Mouse (Mus musculus): ENCODE measurements around the gene Acox1. TPM values are rescaled to one million over a fixed set of nuclear protein-coding genes. Genes with fewer than 3 reads are reported as not detected.

The Acox1 gene
- polyA plus RNA-seq, 1 experiment, result 402 TPM

DNA sequence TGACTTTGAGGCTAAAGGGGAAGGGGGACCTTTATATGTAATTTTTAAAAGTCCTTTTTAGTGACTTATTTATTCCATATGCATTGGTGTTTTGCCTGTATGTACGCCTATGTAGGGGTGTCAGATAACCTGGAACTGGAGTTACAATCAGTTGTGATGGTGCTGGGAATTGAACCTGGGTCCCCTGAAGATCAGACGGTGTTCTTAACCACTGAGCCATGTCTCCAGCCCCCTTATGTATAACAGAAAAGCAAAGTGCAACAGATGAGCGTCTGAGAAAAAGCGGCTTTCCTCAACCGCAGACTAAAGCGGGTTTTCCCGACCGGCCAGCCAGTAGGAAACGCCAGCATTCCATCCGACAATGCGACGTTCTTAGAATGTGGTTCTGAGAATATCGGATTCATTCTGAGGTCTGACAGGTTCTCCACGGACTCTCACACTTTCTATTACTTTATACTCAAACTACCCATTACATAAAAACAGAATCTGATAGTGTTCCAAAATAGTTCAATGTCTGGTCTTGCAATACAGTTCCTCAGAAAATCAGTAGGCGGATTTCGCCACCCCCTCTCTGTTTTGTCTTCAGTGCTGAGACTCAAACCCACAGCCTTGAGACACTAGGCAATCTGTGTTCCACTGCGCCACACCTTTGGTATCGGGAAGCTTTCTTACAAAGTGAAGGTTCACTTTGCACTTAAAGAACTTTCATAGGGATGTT, 1.8 kb downstream of the Acox1 start:
- H3K4me1 ChIP-seq (ENCODE audit: control insufficient read depth, insufficient read depth, insufficient read length, low read length), result peaks cover 2% of the 10 kb centered on the region; the same call in 1 of the 2 replicates
- H3K27ac ChIP-seq (replicated peaks; ENCODE audit: low read depth, low read length), result peak overlapping the region; percentile 77
- H3K4me3 ChIP-seq (ENCODE audit: insufficient read depth, low read depth, low read length), result peak overlapping the region; percentile 91

DNA sequence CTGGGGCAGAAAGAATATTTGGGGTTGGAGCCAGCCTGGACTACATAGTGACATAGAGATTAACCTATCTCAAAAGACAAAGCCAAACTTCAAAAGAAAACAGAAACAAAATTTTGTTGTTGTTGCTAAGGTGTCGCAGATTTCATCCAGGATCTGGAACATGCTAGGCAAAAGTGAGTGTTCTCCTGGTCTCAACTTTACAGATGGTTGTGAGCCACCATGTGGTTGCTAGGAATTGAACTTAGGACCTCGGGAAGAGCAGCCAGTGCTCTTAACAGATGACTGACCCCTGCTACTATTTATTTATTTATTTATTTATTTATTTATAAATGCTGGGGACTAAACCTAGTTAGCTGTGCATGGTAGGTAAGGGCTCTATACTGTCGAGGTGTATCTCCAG, 2.5 kb downstream of the Acox1 start:
- Histone ChIP-seq H3K4me1 (ENCODE audit: control insufficient read depth, insufficient read depth, insufficient read length, low read length) (peaks cover 2% of the 10 kb centered on the region; the same call in 1 of the 2 replicates), H3K4me3 (ENCODE audit: insufficient read depth, low read depth, low read length) (peak overlapping the region; percentile 91), H3K27ac (replicated peaks; ENCODE audit: low read depth, low read length) (peak overlapping the region; percentile 28; the same call in 1 of the 2 replicates)

DNA sequence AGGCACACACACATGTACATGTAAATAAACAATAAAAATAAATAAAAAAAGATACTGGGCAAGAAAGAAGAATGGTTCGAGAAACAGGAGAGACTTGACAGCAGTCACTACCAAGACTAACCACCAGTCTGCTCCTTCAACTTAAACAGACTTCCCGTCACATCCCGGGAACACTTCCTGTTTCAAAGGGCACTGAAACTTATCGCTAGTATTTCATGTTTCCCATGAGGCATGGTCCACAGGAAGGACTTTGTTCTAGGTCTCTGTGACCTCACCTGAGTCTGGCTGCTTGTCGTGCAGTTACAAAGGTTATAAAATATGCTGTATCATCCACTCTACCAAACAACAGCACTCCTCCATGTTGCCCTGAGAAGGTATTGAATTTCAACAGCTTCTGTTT, 3.6 kb downstream of the Acox1 start:
- peak overlapping the region; percentile 9 for H3K4me3 ChIP-seq (ENCODE audit: insufficient read depth, low read depth, low read length)
- H3K4me1 ChIP-seq (ENCODE audit: control insufficient read depth, insufficient read depth, insufficient read length, low read length), result peaks cover 2% of the 10 kb centered on the region; the same call in 1 of the 2 replicates
- H3K27ac ChIP-seq (replicated peaks; ENCODE audit: low read depth, low read length), result peak overlapping the region; percentile 79

DNA sequence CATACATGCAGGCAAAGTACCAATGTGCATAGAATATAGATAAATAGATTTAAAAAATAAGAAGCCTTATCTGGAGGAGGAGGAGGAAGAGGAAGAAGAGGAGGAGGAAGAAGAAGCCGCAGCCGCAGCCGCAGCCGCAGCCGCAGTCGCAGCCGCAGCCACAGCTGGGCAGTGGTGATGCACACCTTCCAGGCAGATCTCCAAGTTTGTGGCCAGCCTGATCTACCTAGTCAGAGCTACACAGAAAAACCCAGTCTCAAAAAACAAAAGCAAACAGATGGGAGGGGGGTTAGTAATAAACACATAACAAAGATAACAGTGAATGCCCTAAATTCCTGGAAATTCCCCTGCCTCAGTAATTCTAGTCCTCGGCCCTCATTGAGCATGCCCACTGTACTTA, 4.2 kb downstream of the Acox1 start:
- peak overlapping the region; percentile 79; the same call in 1 of the 2 replicates for H3K27ac ChIP-seq (replicated peaks; ENCODE audit: low read depth, low read length)

DNA sequence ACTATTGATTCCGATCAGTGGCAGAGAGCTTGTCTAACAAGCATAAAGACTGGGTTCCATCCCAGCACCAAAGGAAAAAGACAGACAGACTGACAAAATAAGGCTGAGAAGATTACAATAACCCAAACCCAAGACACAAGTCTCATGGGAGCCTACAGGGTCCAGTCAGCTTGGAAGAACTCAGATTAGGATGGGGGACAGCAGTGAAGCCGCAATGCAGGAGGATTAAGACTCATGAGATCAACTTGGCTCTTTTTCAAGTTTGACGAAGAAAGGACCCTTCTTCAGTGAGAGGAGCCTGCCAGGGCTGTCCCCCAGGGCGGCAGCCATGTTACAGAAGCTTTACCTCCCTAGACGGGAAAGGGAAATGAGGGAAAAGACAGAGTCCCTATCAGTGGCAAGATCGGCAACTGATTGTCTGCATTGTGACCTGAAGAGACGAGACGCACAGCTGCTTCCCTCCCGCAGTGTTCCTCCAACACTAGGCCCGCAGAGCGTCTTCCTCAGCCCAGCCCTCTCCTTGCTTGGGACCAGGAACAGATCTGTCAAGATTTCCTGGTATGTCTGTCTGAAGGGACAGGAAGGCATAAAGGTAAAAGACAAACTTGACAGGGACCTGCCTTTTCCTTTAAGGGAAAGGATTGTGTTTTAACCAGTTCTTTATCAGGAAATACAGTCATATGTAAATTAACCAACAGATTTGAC, 11.5 kb downstream of the Acox1 start:
- peaks cover 26% of the 10 kb centered on the region for H3K4me1 ChIP-seq (ENCODE audit: control insufficient read depth, insufficient read depth, insufficient read length, low read length)
- peak overlapping the region; percentile 2; the same call in 1 of the 2 replicates for H3K4me3 ChIP-seq (ENCODE audit: insufficient read depth, low read depth, low read length)
- H3K27ac ChIP-seq (replicated peaks; ENCODE audit: low read depth, low read length), result peak overlapping the region; percentile 35

More for the DNA sequence above, 4.2 kb downstream of the Acox1 start:
- Histone ChIP-seq H3K4me1 (ENCODE audit: control insufficient read depth, insufficient read depth, insufficient read length, low read length) (peaks cover under 1% of the 10 kb centered on the region), H3K4me3 (ENCODE audit: insufficient read depth, low read depth, low read length) (no peak overlapping the region)

DNA sequence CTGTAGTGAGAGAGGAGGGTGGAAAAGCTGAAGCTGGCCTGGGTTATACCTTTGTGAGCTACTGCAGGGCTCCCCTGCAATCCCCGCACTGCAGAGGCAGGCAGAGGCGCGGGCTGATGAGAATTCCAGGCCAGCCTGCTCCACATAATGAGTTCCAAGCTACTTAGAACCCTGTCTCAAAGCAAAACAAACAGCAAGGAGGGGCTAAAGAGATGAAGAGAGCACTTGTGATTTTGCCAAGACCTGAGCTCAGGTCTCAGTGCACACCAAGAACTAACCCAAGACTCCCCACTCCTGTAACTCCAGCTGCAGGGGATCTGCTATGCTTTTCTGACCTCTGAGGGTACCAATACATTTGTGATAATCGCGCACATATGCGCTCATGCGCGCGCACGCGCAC, 12.5 kb downstream of the Acox1 start:
- peak overlapping the region; percentile 11 for H3K27ac ChIP-seq (replicated peaks; ENCODE audit: low read depth, low read length)
- H3K4me1 ChIP-seq (ENCODE audit: control insufficient read depth, insufficient read depth, insufficient read length, low read length), result peaks cover 26% of the 10 kb centered on the region

DNA sequence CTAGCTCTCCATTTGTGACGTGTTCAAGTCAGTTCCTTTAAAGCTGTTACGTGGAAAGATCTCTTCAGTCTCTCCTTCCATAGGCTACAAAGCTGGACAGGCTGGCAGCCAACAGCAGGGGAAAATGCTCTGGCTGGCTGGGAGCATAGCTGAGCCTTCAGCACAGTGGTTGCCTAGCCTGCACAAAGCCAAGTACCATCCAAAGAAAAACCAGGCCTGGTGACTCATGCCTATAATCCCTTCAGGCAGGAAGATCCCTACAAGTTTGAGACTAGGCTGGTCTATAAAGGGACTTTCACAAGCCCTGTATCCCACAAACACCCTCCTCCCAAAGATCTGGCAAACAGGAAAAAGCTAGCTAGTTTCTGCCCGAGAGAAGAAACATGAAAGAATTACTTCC, 13.0 kb downstream of the Acox1 start:
- no peak overlapping the region for H3K4me3 ChIP-seq (ENCODE audit: insufficient read depth, low read depth, low read length)
- H3K27ac ChIP-seq (replicated peaks; ENCODE audit: low read depth, low read length), result peak overlapping the region; percentile 19
- peaks cover 26% of the 10 kb centered on the region for H3K4me1 ChIP-seq (ENCODE audit: control insufficient read depth, insufficient read depth, insufficient read length, low read length)

More for the DNA sequence above, 12.5 kb downstream of the Acox1 start:
- no peak overlapping the region for H3K4me3 ChIP-seq (ENCODE audit: insufficient read depth, low read depth, low read length)

DNA sequence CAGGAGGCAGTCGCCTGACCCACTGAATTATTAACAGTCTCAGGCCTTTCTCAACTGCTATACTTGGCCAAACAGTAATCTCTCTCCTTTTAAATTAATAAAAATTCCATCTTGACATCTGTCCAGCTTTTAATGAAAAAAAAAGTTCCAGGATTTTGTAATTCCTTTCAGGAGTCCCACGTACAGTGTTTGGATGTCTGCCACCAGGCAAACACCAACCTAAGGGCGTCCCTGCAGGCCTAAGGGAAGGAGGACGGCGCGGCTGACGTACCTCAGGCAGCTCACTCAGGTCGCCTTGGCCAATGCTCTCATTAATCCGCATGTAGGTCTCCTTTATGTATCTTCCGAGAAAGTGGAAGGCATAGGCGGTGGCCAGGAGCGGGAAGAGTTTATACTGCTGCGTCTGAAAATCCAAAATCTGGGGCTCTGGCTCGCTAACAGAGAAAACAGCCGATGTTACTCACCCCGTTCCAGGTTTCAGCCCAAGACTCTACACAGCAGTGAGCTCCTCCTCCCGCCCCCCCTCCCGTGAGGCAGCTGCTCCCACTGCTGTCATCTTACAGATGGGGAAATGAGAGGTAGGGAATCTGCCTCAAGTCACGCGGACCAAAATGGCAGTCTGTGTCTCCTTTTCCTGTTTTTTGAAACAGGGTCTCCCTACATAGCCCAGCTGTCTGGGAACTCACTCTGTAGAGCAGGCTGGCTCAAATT, 20.3 kb downstream of the Acox1 start:
- Histone ChIP-seq H3K4me1 (ENCODE audit: control insufficient read depth, insufficient read depth, insufficient read length, low read length) (no peaks in the 10 kb centered on the region), H3K4me3 (ENCODE audit: insufficient read depth, low read depth, low read length) (no peak overlapping the region), H3K27ac (replicated peaks; ENCODE audit: low read depth, low read length) (no peak overlapping the region)

DNA sequence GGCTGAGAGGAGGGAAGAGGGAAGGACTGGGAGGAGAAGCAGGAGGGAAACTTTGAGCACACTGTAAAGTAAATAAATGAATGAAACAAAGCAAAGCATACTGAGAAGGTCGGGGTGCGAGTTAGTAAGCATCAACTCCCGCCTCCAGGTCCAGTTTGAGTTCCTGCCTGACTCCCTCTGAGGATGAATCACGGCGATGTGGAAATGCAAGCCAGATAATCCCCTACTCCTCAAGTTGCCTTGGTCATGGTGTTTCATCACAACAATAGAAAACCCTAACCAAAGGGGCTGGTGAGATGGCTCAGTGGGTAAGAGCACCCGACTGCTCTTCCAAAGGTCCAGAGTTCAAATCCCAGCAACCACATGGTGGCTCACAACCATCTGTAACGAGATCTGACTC, 22.8 kb downstream of the Acox1 start:
- no peaks in the 10 kb centered on the region for H3K4me1 ChIP-seq (ENCODE audit: control insufficient read depth, insufficient read depth, insufficient read length, low read length)
- H3K4me3 ChIP-seq (ENCODE audit: insufficient read depth, low read depth, low read length), result no peak overlapping the region
- H3K27ac ChIP-seq (replicated peaks; ENCODE audit: low read depth, low read length), result no peak overlapping the region

DNA sequence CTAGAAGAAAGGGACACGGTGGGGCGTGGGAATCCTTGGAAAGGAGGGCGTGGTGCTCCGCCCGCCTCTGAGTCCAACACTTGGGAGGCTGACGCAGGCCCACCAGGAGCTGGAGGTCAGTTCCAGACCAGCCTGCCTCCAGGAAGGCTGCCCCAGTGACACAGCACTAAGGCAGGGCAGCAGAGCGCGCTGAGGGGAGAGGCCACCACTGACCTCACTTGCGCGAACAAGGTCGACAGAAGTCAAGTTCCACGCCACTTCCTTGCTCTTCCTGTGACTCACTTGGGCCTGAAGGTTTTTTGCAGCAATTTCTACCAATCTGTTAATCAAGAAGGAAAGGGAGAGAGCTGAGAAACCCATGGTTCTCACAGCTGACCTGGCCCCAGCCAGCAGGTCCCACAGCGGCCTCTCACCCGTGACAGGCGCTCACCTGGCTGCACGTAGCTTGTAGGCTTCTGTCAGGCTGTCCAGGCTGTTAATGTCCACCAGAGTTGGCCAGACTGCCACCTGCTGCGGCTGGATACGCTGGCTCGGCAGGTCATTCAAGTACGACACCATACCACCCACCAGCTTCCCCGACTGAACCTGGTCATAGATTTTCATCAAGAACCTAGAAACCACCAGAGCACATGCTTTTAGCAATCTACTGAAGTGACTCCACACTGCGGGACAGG, 23.9 kb downstream of the Acox1 start:
- Histone ChIP-seq H3K4me1 (ENCODE audit: control insufficient read depth, insufficient read depth, insufficient read length, low read length) (no peaks in the 10 kb centered on the region), H3K4me3 (ENCODE audit: insufficient read depth, low read depth, low read length) (no peak overlapping the region), H3K27ac (replicated peaks; ENCODE audit: low read depth, low read length) (no peak overlapping the region)

DNA sequence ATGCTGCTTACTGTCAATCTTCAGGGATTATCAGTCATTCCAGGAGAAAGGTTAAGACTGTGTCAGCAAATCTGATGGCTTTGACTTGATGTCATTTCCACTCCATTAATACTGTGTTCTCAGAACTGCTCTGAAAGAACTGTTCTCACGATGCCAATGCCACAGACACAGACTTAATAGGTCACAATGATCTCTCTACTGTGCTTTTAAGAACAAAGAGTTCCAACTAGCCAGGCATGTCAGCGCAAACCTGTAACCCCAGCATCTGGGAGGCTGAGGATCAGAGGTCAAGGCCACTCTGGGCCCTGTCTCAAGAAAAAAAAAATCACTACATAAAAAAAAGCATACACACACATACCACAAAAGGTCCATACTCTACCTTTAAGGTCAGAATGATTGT, 26.9 kb downstream of the Acox1 start:
- Histone ChIP-seq H3K4me3 (ENCODE audit: insufficient read depth, low read depth, low read length) (no peak overlapping the region), H3K27ac (replicated peaks; ENCODE audit: low read depth, low read length) (no peak overlapping the region), H3K4me1 (ENCODE audit: control insufficient read depth, insufficient read depth, insufficient read length, low read length) (no peaks in the 10 kb centered on the region)

DNA sequence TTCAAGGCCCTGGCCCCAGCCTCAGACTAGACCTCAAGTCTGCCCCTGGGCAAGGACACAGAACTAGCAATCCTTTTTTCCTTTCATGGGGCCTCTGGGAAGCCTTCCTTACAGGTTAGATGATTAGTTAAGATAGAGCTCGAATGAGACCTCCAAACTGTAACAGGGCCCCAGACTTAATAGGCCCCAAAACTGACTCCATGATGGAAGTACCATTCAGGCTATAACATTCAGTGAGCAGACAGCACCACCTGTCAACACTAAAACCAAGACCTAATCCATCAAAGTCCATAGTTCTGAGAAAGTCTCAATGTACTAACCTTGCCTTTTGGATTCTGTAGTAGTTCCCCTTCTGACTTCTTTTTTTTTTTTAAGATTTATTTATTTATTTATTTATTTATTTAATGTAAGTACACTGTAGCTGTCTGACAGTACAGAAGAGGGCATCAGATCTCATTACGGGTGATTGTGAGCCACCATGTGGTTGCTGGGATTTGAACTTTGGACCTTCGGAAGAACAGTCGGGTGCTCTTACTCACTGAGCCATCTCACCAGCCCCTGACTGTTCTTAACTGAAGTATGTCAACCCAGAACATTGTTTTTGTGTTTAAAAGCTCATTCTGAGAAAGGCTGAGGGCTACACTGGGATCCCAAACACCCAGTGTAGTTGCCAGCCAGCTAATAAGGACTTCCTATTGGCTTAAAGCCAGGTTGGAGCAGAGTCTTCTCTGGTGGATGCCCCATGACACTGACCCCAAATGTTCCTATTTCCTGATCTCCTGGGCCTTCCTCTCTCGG, 28.6 kb downstream of the Acox1 start:
- H3K27ac ChIP-seq (replicated peaks; ENCODE audit: low read depth, low read length), result no peak overlapping the region
- H3K4me3 ChIP-seq (ENCODE audit: insufficient read depth, low read depth, low read length), result no peak overlapping the region
- no peaks in the 10 kb centered on the region for H3K4me1 ChIP-seq (ENCODE audit: control insufficient read depth, insufficient read depth, insufficient read length, low read length)

DNA sequence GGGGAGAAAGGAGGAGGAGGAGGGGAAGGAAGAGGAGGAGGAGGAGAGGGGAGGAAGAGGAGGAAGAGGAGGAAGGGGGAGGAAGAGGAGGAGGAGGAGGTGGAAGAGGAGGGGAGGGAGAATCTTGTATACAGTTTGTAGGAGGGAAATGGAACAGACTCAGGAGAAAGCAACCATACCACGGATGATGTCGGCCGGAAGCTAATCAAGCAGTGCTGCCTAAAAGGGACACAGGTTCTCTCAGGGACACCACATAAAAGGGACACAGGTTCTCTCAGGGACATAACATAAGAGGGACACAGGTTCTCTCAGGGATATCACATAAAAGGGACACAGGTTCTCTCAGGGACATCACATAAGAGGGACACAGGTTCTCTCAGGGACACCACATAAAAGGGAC, 29.6 kb downstream of the Acox1 start:
- no peak overlapping the region for H3K27ac ChIP-seq (replicated peaks; ENCODE audit: low read depth, low read length)
- no peak overlapping the region for H3K4me3 ChIP-seq (ENCODE audit: insufficient read depth, low read depth, low read length)
- no peaks in the 10 kb centered on the region for H3K4me1 ChIP-seq (ENCODE audit: control insufficient read depth, insufficient read depth, insufficient read length, low read length)

DNA sequence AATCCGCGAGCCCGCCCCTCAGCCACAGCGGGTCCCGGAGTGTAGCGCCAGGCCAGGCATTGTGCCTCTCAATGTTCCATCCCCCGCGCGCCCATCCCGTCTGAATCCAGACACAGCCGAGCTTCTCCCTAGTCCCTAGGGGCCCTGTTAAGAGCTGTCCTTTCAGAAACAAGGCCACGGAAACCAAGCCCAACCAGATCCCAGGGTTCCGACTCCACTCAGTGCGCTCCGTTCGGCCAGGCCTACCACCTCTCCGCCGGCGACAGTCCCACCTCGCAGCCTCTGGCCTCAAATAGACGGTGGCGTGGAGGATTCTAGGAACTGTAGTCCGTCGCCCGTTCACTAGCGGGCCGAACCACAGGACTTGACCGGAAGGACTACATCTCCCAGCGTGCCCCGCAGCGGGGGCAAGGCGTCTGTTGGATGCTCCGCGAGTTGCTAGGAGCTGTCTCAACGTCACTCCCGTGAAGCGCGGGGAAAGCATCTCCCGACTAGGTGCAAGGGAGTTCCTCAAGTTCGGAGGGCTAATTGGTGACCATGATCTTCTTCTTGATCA, 30.9 kb downstream of the Acox1 start, which contains the start of gene Fbf1:
Fbf1 (minus strand) TSS at position 283 of the 556 bp plus-strand sequence.
- H3K4me3 ChIP-seq (ENCODE audit: insufficient read depth, low read depth, low read length), result peak within 1 kb of the TSS; percentile 74
- H3K27ac ChIP-seq (replicated peaks; ENCODE audit: low read depth, low read length), result peak within 1 kb of the TSS; percentile 59
- no peaks in the 10 kb centered on the region for H3K4me1 ChIP-seq (ENCODE audit: control insufficient read depth, insufficient read depth, insufficient read length, low read length)

All from brown adipose tissue, adult 24 weeks (tissue).